Mouse (Mus musculus) layer of hippocampus, adult 11-12 months (tissue): ENCODE data around the gene Tshz2.

Source experiments
- DNase-seq: peaks from one replicate; pipeline ENCODE4 v3.0.0; 2022; ENCODE audit warnings: low spot score

Gene Tshz2

DNA sequence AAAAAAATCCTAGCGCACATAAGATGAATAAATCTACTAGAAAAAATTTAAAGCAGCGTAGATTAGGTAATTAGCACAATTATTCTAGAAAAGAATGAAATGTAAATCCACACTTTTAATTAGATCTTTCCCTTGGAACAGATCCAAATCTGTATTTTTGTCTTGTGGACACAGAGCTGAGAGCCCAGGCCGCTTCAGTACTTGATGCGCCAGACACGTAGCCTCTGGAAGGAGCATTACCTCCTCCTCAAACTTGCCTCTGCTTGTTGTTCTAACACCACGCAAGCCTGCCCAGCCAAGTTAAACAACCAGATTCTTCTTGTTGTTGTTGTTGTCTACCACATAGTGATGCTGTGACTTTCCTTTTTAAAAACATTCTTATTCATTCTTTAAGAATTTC lies 310.9 kb downstream of the Tshz2 start:
- DNase-seq = no peak

GRCm38 (mm10) chr2:169948139-169948538 lies 315.3 kb downstream of the Tshz2 start:
- no peak for DNase-seq

DNA sequence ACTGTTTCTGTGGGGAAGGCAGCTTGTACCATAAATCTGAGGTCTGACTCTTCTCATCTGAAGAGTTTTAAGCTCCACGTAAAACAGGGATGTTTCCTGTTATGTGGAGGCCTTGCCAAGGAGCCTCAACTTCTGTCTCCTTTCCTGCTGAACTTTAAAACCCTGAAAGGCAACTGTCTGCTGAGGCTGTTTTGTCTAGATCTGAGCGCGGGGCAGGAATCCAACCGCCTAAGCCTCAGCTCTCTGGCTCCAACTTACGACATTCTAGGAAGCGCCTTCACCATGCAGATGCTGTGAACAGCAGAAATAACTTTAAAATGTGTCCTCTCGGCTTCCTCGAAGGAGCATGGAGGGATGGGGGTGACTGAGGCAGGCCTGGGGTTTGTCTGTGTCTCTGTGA lies 318.2 kb downstream of the Tshz2 start:
- peak; percentile 9 for DNase-seq

GRCm38 (mm10) chr2:169952981-169953380 lies 320.2 kb downstream of the Tshz2 start:
- DNase-seq = no peak

DNA sequence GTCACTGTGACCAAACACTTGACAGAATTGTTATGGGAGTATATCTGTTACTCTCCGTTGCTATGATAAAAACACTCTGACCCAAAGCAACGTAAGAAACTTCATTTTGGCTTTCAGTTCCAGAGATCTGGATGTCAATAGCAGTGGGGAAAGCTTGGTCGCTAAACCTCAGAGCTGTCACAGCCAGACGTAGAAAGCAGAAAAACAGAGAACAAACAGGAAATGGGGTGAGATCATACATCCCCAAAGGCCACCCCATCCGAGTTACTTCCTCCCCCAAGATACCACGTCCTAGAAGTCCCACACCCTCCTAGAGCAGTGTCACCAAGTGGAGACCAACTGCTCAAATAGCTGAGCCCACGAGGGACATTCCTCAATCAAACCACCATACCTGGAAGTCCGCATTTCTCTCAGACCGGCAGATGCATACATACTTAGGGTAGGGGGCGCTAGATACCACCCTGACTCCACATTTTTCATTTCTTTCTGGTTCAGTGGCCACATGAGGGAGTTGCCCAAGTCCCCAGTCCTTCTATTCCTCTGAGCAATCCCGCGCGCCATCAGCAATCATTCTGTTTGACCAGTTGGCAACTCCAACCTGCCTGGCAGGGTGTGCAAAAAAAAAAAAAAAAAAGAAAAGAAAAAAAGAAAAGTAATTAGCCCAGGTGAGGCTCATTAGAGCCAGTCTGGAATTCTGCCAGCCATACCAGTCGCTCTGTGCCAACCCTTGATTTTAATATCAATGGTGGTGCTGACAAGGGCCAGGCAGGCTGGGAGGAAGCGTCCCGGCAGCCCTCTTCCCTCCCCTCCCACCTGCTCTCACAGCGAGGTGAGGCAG lies 326.1 kb downstream of the Tshz2 start:
- DNase-seq = no peak

DNA sequence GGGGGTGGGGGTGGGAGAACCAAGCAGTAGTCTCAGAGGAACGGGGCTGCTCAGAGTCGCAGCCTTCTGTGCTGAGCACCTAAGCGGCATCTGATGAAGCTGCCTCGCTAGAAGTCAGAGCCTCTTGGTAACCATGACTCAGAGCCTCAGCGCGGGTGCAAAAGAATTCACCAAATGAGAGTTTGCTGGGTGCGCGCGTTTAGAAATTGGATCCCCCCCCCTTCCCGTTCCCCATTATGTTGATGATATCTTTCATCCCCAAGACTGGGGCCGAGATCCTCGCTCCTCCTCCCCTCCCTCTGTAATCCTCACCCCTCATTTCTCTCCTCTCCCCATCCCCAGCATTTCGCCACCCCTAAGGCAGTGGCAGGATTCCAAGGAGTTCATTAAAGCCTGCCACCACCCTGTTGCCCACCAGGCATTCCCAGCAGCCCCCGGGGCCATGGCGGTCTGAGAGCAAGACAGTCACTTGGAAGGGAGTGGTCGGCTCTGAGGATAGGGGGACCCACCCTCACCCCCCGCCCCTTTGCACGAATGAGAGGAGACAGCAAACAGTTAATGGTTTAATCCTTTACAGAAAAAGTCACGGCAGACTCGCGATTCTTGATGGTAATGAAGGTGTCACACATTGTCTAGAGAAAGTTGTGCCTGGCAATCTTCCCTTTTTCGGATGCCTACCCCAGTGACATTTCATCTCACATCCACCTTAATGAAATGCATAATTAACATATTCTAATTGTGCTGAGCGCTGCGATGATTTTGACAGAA lies 328.8 kb downstream of the Tshz2 start:
- no peak for DNase-seq

DNA sequence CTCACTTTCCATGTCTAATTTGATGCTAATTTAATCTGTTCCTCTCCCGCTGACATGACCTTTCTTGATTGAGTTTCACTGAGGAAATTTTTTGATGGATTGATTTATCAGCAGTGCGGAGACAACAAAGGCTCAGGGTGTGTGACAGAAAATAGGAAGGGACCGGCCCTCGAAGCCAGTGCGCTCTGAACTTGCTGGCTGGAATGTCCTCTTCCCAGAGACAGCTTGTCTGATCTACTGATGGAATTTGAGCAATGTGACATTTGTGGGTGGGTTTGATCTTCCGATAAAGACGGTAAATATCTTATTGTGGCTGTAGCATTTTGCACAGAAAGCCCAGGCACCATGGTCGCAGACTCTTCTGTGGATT lies 329.4 kb downstream of the Tshz2 start:
- DNase-seq = no peak

DNA sequence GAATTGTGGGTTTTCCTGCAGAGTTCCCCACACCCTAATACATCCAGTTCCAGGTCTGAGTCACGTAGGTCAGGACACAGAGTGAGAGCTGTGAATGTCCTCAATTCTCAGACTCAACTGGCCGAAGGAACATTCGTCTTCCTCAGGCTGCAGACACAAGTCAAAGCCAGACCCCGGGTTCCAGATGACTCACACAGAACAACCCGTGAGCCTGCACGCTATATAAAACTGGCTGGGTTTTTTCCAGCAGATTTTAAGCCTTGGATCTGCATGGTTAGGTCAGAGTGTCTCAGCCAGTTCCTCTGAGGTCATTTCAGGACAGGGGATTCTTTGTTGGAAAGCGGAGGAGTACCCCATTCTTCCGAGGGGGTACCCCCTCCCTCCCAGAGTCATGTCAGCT lies 330.0 kb downstream of the Tshz2 start:
- no peak for DNase-seq

DNA sequence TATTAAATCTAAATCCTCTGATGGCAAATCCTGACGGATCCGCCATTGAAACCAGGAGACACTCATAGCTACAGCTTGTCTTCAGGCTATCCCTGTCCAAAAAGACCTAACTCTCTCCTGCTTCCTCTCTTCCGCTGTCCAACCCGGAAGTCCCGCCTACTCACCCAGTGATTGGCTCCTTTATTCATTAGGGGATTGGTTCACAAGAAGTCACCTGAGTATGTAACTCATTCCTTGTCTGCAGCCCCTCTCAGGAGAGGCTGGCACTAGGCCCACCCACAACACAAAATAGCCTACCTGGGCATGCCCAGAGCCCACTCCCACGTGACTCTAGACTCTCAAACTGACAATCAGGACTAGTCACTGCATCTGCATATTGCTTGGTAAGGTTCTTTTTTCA lies 337.7 kb downstream of the Tshz2 start:
- no peak for DNase-seq

DNA sequence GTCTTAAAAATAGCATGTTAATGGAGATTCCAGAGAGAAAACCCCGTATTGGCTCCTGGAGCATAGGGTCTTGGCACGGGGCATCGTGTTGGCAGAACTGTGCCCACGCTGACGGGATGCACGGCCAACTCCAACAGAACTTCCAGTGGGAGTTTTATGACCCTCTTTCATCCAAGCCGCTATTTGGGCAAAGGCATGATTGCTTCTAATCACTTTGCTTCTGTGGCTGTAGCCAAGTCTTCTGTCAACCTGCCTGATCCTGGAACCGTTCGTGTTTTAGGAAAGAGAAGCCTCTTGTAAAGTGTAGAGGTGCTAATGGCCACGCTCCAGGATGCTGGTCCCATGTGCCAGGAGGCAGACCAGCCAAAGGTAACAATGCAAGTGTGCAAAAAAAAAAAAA lies 350.1 kb downstream of the Tshz2 start:
- DNase-seq = no peak

DNA sequence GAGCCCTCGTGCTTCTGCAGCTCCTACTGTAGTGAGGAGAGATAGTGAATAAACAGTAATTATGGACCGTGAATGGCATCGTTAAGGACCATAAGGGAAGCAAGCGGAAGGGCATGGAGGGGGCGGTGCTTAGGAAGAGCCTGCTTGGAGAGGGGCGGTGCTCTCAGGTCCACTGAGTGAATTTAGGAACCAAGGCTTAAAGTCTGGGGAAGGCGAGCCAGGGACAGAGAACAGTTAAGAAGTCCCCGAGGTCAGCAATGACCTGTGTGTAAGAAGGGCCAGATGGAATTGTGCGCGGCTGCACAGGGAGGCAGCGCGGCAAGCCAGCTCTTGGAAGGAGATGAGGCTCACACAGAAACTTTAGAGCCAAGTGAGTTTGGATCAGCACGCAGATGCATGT lies 354.4 kb downstream of the Tshz2 start:
- DNase-seq = no peak

DNA sequence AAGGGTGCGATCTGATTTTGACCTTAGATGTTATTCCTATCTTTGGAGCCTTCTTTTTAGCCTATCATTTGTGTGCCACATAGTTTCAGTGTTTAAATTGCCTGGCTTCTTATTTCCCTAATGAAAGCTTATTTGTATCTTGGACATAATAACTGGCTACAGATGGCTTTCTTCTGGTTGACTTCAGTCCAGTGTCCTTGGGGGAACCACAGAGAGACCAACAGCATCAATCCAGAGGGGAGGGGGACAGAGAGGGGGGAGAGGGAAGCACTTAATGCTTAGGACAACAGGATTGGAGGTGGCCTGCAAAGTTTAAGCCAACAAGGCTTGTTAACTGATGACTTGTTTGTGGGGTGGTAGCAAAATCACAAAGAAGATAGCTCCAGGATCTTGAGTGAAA lies 356.4 kb downstream of the Tshz2 start:
- DNase-seq = no peak

DNA sequence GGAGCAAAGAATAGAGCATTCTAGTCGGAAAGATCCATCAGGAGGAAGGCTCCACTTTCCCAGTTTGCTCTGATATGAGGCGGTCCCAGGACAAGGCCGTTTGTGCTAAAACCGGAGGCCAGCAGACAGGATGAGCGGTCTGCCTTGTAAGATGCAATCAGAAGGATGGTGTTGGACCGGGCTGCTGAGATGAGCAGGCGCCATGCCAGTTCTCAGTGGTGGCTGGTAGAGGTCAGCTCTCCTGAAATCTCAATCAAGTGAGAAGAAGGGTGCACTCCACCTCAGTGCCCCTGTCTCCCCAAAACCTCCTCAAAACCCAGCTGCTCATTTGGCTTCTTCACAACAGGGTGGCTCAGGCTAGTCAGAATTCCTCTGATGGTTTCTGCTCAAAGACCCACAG lies 358.2 kb downstream of the Tshz2 start:
- no peak for DNase-seq

DNA sequence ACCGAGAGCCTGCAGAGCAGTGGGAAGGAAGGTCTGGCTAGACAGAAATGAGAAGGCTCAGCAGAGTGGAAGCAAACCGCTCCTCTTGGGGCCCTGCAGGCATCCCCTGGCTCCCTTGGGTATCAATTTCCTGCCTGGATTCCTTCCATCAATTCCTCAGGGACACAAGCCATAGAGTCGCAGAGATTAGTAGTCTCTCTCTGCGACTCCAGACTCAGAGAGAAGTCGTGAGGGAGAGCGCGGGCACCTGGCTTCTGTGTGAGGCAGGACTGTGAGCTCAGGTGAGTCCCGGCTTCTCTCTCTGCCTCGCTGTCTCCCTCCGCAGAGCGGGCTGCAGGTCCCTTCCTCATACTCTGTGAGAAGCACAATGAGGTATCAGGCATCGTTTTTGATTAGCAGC lies 363.2 kb downstream of the Tshz2 start:
- DNase-seq = no peak

- DNase-seq = no peak
These were observed 363.9 kb downstream of the Tshz2 start for GRCm38 (mm10) chr2:169996501-169997237.

- DNase-seq = no peak
These were observed 364.6 kb downstream of the Tshz2 start for GRCm38 (mm10) chr2:169997276-169998049.

DNA sequence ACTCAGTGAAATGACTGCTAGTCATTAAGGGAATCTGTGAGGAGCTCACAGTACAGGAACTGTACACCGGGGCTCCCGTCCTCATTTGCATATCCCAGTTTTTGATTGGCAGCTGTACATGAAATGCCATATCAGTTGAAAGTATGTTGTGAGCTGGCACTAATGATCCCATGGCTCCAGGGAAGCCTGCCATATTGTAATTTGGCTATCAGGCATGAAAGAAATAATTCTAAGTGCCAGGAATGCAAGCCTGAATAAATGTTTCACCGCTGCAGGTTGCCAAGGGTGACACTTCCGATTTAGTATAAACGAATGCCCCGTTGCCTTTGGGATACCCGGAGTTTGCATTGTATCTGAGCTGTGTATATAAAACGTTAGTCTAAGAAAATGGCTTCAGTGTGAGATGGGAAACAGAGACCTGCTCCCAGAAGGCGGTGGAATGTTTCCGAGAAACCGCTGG lies 366.1 kb downstream of the Tshz2 start:
- no peak for DNase-seq

DNA sequence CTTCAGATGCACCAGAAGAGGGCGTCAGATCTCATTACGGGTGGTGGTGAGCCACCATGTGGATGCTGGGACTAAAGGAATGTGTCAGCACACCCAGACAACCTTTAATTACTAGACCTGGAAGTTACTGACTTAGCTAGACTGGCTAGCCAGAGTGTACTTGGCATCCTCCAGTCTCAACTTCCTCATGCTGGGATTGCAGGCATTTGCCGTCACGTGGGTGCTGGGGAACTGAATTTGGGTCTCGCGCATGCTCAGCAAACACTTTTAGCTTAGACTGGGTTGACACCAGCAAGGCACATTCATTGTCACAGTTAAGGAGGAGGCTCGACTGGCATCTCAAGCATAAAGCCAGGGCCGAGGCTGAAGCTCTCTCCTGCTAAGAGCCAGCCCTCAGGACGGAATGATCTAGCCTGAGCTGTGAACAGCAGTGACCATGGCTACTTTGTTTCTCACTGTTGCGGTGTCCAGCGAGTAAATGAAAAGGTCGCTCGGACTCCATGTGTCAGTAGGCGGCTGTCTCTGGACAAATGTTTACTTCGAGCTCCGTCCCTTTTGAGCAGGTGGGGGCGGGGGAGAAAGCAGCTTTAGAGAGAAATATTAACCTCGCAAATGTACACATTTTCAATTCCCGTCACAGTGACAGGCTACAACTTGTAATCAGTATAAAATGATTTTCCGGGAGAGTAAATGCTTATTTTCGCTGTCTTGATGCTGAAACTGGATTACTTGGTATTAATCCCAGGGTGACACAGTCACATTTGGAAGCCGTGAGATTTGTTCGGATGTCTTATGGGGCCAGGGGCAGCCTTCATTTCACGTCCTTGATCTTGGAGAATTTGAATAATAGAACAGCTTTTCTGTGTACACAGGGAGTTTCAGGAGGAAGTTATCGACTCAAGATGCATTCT lies 370.0 kb downstream of the Tshz2 start:
- DNase-seq = peak; percentile 37

GRCm38 (mm10) chr2:170003666-170004065 lies 370.9 kb downstream of the Tshz2 start:
- no peak for DNase-seq

- DNase-seq = no peak
These were observed 374.0 kb downstream of the Tshz2 start for GRCm38 (mm10) chr2:170006829-170007228.

DNA sequence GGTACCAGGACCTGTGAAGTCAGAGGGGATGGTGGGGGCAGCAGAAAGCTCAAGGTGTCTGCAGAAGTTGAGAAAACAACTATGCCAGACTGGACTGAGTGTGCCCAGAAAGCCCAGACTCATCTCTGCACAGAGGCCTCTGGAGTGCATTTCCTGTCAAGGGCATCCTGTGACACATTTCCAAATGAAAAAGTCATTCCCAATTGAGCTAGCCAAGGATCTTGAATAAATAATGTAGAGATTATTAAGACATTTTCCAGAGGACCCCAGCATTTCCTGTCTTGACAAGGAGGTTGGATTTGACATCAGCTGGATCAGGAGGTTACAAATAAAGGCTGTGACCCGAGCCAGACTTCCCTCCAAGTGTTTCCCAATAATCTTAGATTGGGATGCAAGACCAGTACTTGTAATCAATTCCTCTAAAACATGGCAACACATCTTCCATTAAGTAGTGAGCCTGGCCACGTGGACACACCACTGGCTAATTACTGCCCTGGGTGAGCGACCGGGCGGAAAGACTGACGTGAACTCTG lies 374.7 kb downstream of the Tshz2 start:
- no peak for DNase-seq
